Mouse (Mus musculus): ENCODE results near the gene Bahcc1. TPM values are rescaled to one million over a fixed set of nuclear protein-coding genes. Genes with fewer than 3 reads are reported as not detected.
A peak's percentile ranks its signal among the peaks of the same experiment; 100 is the strongest.

Bahcc1 gene
- total RNA-seq, 2 experiments from 2014 or later = 8.8 to 14.1 TPM

- DNase-seq = peak in 1 of 2 experiments; percentile 14
- intact Hi-C loops (cut with DNase I) = no loop called here
These were observed 6.1 kb upstream of the Bahcc1 start for GRCm38 (mm10) chr11:120226421-120227280.

GRCm38 (mm10) chr11:120227571-120228051, 5.1 kb upstream of the Bahcc1 start:
- intact Hi-C loops (cut with DNase I) = no loop called here
- peak; percentile 56 to 66 for DNase-seq

- DNase-seq = peak; percentile 22 to 27
- intact Hi-C loops (cut with DNase I) = no loop called here
These were observed 4.4 kb upstream of the Bahcc1 start for GRCm38 (mm10) chr11:120228116-120228890.

- DNase-seq = peak; percentile 40 to 44
- intact Hi-C loops (cut with DNase I) = no loop called here
These were observed 3.8 kb upstream of the Bahcc1 start for GRCm38 (mm10) chr11:120228911-120229437.

- intact Hi-C loops (cut with DNase I) = loop anchor here (1.0 kb wide), 1 partner anchor 41 kb away; no protein-coding TSS in a partner anchor
- DNase-seq = peak; percentile 87 to 89
These were observed 2.6 kb upstream of the Bahcc1 start for GRCm38 (mm10) chr11:120229861-120230751.

GRCm38 (mm10) chr11:120230841-120231370, 1.8 kb upstream of the Bahcc1 start:
- peak; percentile 71 to 82 for DNase-seq
- intact Hi-C loops (cut with DNase I) = loop anchor here (1.0 kb wide), 1 partner anchor 42 kb away; no protein-coding TSS in a partner anchor

GRCm38 (mm10) chr11:120231379-120231778, 1.4 kb upstream of the Bahcc1 start:
- peak; percentile 100 for DNase-seq
- intact Hi-C loops (cut with DNase I) = no loop called here

- peak; percentile 70 to 72 for DNase-seq
- intact Hi-C loops (cut with DNase I) = loop anchor here (2.0 kb wide), 2 partner anchors 91 to 115 kb away; partner anchors contain the start of gene Actg1
These were observed 841 bp downstream of the Bahcc1 start for GRCm38 (mm10) chr11:120233441-120234135.

GRCm38 (mm10) chr11:120234136-120234775, 1.5 kb downstream of the Bahcc1 start:
- peak; percentile 77 to 79 for DNase-seq
- intact Hi-C loops (cut with DNase I) = no loop called here

- intact Hi-C loops (cut with DNase I) = no loop called here
- peak in 1 of 2 experiments; percentile 77 for DNase-seq
These were observed 2.0 kb downstream of the Bahcc1 start for GRCm38 (mm10) chr11:120234776-120235181.

- DNase-seq = peak; percentile 77 to 84
- intact Hi-C loops (cut with DNase I) = loop anchor here (1.0 kb wide), 1 partner anchor 47 kb away; no protein-coding TSS in a partner anchor
These were observed 2.8 kb downstream of the Bahcc1 start for GRCm38 (mm10) chr11:120235385-120236113.

GRCm38 (mm10) chr11:120236114-120236437, 3.3 kb downstream of the Bahcc1 start:
- intact Hi-C loops (cut with DNase I) = loop anchor here (1.0 kb wide), 1 partner anchor 48 kb away; no protein-coding TSS in a partner anchor
- DNase-seq = no peak

- DNase-seq = peak; percentile 78 to 80
- intact Hi-C loops (cut with DNase I) = loop anchor here (1.0 kb wide), 1 partner anchor 48 kb away; no protein-coding TSS in a partner anchor
These were observed 3.9 kb downstream of the Bahcc1 start for GRCm38 (mm10) chr11:120236438-120237165.

- DNase-seq = peak; percentile 79 to 80
- intact Hi-C loops (cut with DNase I) = loop anchor here (1.0 to 2.0 kb wide), 2 partner anchors 45 to 70 kb away; no protein-coding TSS in a partner anchor
These were observed 4.7 kb downstream of the Bahcc1 start for GRCm38 (mm10) chr11:120237166-120238131.

- intact Hi-C loops (cut with DNase I) = loop anchor here (1.0 to 2.0 kb wide), 2 partner anchors 44 to 69 kb away; no protein-coding TSS in a partner anchor
These were observed 5.6 kb downstream of the Bahcc1 start for GRCm38 (mm10) chr11:120238306-120238705.

More at GRCm38 (mm10) chr11:120238306-120238705, 5.6 kb downstream of the Bahcc1 start:
- DNase-seq = peak; percentile 35 to 37
